Mouse (Mus musculus) layer of hippocampus, postnatal 36 days (tissue): ENCODE results near the gene Klhl41. TPM values are rescaled to one million over a fixed set of nuclear protein-coding genes. Genes with fewer than 3 reads are reported as not detected.
"Not testable (repeated sequence)": the region's sequence is repeated elsewhere in the genome, so short reads cannot be mapped to it uniquely, and the experiment has no call there.

Experiments
- DNase-seq, 2 experiments: peaks; one replicate each; pipeline ENCODE4 v3.0.0; 2022
- total RNA-seq, 2 experiments: library from RNA; stranded (reverse); gene quantifications; 2 replicates each; pipeline ENCODE4 v1.2.3; 2021

Klhl41 gene
- under 1 TPM; 0.40 to 0.53 TPM for total RNA-seq

GRCm38 (mm10) chr2:69669853-69670252 is at the start of gene Klhl41:
Gene Klhl41 (plus strand): TSS chr2:69670120.
- DNase-seq, result no peak

GRCm38 (mm10) chr2:69629215-69629614 is 40.7 kb upstream of the Klhl41 start:
- DNase-seq, result no peak

GRCm38 (mm10) chr2:69629914-69630313 is 40.0 kb upstream of the Klhl41 start:
- DNase-seq, result no peak

GRCm38 (mm10) chr2:69630792-69631191 is 39.1 kb upstream of the Klhl41 start:
- no peak for DNase-seq

GRCm38 (mm10) chr2:69631449-69631848 is 38.5 kb upstream of the Klhl41 start:
- DNase-seq, result no peak

GRCm38 (mm10) chr2:69635064-69635701 is 34.7 kb upstream of the Klhl41 start:
- peak; percentile 15 to 20 for DNase-seq

GRCm38 (mm10) chr2:69635807-69636206 is 34.1 kb upstream of the Klhl41 start:
- no peak for DNase-seq

GRCm38 (mm10) chr2:69637989-69638388 is 31.9 kb upstream of the Klhl41 start:
- not testable (repeated sequence) for DNase-seq

GRCm38 (mm10) chr2:69640100-69640499 is 29.8 kb upstream of the Klhl41 start:
- no peak for DNase-seq

GRCm38 (mm10) chr2:69644968-69645617 is 24.8 kb upstream of the Klhl41 start:
- no peak for DNase-seq

GRCm38 (mm10) chr2:69646726-69647490 is 23.0 kb upstream of the Klhl41 start, which contains the start of gene Bbs5:
Gene Bbs5 (plus strand): TSS chr2:69647171.
- peak; percentile 93 for DNase-seq

GRCm38 (mm10) chr2:69649716-69650115 is 20.2 kb upstream of the Klhl41 start:
- DNase-seq, result no peak

- DNase-seq, result no peak
These were observed 10.6 kb upstream of the Klhl41 start for GRCm38 (mm10) chr2:69659326-69659725.

- no peak for DNase-seq
These were observed 6.0 kb upstream of the Klhl41 start for GRCm38 (mm10) chr2:69663827-69664476.

GRCm38 (mm10) chr2:69667656-69668055 is 2.3 kb upstream of the Klhl41 start:
- no peak for DNase-seq

GRCm38 (mm10) chr2:69668414-69668813 is 1.5 kb upstream of the Klhl41 start:
- no peak for DNase-seq

GRCm38 (mm10) chr2:69673723-69674122 is 3.8 kb downstream of the Klhl41 start:
- no peak for DNase-seq

- DNase-seq, result no peak
These were observed 5.3 kb downstream of the Klhl41 start for GRCm38 (mm10) chr2:69675266-69675665.

GRCm38 (mm10) chr2:69676713-69677112 is 6.8 kb downstream of the Klhl41 start:
- no peak for DNase-seq

GRCm38 (mm10) chr2:69677215-69677614 is 7.3 kb downstream of the Klhl41 start:
- not testable (repeated sequence) for DNase-seq

- no peak for DNase-seq
These were observed 10.1 kb downstream of the Klhl41 start for GRCm38 (mm10) chr2:69679990-69680389.

- DNase-seq, result no peak
These were observed 12.0 kb downstream of the Klhl41 start for GRCm38 (mm10) chr2:69681931-69682330.
